Mouse (Mus musculus) ES-CJ7 (cell line): ENCODE data around the gene Lrriq4.
A peak's percentile ranks its signal among the peaks of the same experiment; 100 is the strongest.

Experiments
- DNase-seq: peaks from one replicate; pipeline ENCODE4 v3.0.0; 2011; ENCODE audit warnings: low read depth, low spot score

Gene Lrriq4

GRCm38 (mm10) chr3:30683190-30683589, 38.9 kb downstream of the Lrriq4 start:
- DNase-seq = no peak

- no peak for DNase-seq
These were observed 42.9 kb downstream of the Lrriq4 start for GRCm38 (mm10) chr3:30687216-30687615.

GRCm38 (mm10) chr3:30690976-30691375, 46.7 kb downstream of the Lrriq4 start:
- DNase-seq = no peak

DNA sequence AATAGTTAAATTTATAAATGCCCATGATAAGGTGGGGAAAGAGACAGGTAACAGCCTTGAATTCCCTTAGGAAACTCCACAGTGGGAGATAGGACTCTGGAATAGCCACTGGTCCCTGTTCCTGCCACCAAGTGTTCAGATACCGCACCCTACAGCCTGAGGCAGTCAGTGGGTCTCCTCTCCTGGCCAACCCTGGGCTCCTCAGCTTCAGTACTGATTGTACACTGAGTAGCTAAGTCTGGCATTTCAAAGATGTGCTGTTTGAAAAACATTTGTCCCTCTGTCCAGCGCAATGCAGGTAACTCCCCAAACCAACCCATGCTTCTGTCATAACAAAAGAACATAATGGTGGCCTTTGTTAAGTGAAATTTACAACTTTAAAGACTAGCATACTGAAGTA, 51.4 kb downstream of the Lrriq4 start:
- DNase-seq = no peak

DNA sequence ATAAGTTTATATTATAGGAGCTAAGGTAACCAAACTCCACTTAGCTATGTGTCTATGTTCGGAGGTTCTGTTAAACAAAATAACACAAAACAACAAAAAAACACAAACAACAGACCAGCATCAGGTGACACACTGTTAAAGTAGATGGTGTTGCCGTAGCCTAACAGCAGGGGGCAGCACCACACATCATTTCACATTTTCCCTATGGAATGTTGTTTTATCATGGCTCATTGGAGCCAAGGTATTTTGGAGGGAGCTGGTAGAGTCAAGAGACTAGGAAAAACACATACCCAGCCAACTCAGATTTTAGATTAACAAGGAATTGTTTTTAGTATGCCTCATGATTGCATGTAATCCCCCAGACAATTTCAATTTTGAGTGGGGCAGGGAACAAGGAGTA, 52.0 kb downstream of the Lrriq4 start:
- DNase-seq = peak; percentile 75

DNA sequence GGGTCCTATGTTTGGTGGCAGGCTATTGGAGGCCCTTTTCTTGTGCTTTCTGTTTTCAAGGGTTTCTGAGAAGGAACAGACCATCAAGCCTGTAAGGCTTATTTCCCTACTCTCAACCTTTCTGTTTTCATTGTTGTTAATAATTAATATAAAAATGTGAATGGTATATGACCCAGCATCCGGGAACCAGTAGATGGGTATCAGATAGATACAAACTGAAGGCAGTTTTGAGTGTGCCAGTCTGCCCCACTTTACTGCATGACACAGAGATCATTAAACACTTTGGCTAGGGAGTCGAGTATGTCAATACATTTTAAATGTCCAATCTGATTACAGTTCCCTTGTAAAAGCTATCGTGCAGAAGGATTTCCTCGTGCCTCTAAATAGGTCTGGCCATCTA, 53.6 kb downstream of the Lrriq4 start:
- DNase-seq = no peak

DNA sequence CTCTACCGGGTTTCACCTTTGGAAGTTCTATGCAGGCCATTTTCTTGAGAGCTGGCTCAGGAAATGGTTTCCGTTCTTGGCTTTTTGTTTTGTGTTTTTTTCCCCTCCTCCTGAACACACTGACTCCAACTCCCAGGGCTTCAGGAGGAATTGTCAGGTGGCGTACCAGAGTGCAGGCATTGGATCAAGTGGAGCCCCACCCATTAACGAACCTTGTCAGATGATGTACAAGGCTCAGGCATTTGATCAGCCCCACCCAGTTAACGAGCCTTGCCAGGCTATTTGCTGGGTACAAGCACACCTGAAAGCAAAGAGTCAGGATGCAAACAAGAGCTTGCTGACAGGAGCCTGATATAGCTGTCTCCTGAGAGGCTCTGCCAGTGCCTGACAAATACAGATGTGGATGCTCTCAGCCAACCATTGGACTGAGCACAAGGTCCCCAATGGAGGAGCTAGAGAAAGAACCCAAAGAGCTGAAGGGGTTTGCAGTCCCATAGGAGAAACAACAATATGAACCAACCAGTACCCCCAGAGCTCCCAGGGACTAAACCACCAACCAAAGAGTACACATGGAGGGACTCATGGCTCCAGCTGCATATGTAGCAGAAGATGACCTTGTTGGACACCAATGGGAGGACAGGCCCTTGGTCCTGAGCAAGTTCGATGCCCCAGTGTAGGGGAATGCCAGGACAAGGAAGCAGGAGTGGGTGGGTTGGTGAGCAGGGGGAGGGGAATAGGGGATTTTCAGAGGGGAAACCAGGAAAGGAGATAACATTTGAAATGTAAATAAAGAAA, 55.6 kb downstream of the Lrriq4 start, which contains the start of gene Lrrc31:
TSS of gene Lrrc31 (minus strand) at position 133 of the 795 bp plus-strand sequence.
- DNase-seq = peak; percentile 89

DNA sequence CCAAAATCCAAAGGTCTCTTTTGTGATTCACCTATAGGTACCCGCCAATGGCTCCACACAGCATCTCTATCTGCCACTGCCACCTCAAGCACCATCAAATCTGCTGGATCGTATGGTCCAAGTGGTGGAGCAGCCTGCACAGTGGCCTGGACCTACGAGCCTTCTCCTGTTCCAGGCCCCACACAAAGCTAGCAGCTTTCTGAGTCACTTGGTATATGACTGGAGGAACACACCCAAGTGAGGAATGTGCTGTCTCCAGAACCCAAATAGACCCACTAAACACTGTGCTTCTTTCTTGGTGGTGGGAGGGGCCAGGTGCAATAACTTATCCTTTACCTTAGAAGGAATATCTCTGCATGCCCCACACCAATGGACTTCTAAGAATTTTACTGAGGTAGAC, 61.7 kb downstream of the Lrriq4 start:
- DNase-seq = no peak

DNA sequence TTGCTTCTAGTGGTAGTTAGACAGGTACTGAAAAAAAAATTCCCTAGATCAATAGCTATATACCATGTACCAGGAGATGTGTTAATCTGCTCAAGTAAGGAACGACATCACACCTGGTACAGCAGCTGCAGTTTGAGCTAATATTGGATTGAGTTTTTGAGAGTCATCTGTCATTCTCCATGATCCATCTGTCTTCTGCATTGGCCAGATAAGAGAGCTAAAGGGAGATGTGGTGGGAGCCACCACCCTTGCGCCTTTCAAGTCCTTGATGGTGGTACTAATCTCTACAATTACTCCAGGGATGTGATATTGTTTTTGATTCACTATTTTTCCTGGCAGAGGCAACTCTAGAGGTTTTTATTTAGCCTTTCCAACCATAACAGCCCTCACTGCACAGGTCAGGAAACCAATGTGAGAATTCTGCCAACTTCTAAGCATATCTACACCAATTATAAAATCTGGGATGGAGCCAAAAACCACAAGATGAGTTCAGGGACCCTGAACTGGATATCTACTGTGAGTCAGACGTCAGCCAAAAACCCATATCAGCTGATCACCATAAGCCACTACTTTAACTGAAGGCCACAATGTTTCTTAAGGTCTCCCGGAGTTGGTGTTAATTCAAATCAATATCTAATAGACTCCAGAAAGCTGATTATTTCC, 62.4 kb downstream of the Lrriq4 start:
- no peak for DNase-seq

DNA sequence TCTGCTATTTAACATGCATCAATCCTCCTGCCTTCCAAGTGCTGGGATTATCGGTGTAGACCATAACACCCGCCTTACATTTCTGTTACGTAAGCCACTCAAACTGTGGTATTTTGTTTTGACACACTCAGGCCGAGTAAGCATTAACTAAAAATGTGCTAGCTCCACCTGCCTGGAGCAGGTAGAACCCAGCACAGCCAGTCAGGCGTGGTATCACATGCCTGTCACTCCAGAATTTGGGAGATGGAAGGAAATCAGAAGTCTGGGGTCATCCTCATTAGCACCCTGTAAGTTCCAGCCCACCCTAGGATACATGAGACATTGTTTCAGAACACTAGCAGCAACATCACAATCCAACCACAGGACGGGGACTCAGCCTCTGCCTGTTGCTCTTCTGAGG, 65.9 kb downstream of the Lrriq4 start:
- no peak for DNase-seq

GRCm38 (mm10) chr3:30713334-30713733, 69.0 kb downstream of the Lrriq4 start:
- DNase-seq = no peak

- DNase-seq = no peak
These were observed 74.3 kb downstream of the Lrriq4 start for GRCm38 (mm10) chr3:30718649-30719048.
